Mouse (Mus musculus): ENCODE measurements around the gene Ly86. TPM values are rescaled to one million over a fixed set of nuclear protein-coding genes. Genes with fewer than 3 reads are reported as not detected.

Ly86 gene
- total and polyA plus RNA-seq, 3 experiments = 2.1 to 4.5 (median 2.5) TPM

DNA sequence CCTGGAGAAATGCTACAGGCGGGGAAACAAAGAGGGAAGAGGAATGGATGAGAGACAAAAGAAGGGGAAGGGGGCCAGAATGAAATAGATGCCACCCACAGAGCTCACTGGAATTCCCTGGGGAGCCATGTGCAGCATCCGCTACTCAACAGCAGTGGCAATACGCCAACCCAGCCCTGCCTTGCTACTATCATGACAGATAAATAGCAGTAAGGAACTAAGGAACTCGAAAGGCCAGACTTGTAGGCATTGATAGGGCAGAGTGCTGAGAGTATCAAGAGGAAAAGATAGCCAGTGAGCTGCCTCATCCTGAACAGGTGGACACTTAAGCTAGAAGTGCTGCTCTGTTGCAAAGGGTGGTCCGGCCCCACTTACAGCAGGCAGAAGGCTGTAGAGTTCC is 31.4 kb downstream of the Ly86 start:
- Histone ChIP-seq H3K27me3 (ENCODE audit: control insufficient read depth, insufficient read depth, low read length) (no peaks in the 10 kb centered on the region), H3K4me3 (no peak overlapping the region), H3K27ac (no peak overlapping the region), H3K4me1 (ENCODE audit: control insufficient read depth, insufficient read depth, low read length) (no peaks in the 10 kb centered on the region), H3K79me2 (replicated peaks; ENCODE audit: control insufficient read depth, insufficient read depth, low read length) (no peaks in the 10 kb centered on the region), H3K9ac (ENCODE audit: low read depth, low read length) (no peak overlapping the region), H3K36me3 (ENCODE audit: control insufficient read depth, insufficient read depth, low read length) (no peaks in the 10 kb centered on the region)
- TF ChIP-seq CTCF (IDR thresholded peaks at IDR 0.05) = no peak
- TF ChIP-seq POLR2A (IDR thresholded peaks at IDR 0.05; ENCODE audit: insufficient read depth, low read depth, low read length) = no peak
- no peak for TF ChIP-seq EP300 (IDR thresholded peaks at IDR 0.05; ENCODE audit: insufficient read depth, low read depth, low read length)
- intact Hi-C loops (cut with DNase I) = no loop called here
- 38% methylated on average over 5 of the region's 5 CpGs for WGBS
- DNase-seq = no peak

DNA sequence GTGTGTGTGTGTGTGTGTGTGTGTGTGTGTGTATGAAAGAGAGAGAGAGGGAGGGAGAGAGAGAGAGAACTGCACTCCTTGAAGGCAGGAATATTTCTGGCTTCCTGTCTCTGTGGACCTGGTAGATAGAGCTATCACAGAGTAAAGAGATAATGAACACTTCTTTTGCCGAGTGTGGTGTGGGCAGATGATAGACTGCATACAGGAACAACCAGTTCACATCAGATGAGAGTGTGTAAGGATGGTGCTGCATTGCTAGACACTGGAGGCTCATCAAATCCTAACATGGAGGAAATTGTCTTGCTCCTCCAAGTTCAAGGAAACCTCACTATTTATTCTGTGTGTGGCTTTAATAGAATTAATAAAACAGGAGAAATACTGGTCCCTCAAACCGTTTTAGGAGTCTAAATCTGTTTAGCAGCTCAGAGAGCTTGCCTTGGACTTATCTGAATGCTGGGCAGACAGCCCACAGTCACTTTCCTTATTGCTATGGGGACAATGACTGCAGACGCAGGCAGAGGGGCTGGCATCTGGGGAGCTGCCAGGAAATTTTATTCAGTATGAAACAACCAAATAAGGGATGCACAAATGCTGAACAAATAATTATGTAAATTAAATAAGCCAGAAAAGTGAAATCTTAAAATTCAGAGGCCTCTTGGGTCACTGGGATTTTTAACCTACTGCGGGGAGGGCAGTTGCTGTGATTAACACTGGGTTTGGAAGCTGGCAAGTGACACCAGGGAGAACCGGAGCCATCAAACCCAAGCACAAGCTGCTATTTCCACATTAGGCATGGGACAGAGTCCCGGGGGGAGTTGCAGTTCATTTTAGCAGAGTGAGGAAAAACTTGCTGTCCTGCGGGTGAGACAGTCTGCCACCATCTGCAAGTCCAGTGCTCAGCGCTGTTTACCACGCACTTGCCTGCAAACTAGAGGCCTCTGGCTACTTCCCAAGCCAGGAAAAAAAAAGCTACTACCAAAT is 43.5 kb downstream of the Ly86 start:
- TF ChIP-seq CTCF (IDR thresholded peaks at IDR 0.05) = no peak
- no peak for TF ChIP-seq POLR2A (IDR thresholded peaks at IDR 0.05; ENCODE audit: insufficient read depth, low read depth, low read length)
- TF ChIP-seq EP300 (IDR thresholded peaks at IDR 0.05; ENCODE audit: insufficient read depth, low read depth, low read length) = no peak
- DNase-seq = peak; percentile 23 to 40
- whole genome bisulfite sequencing = 21% methylated on average over 9 of the region's 9 CpGs
- H3K36me3 ChIP-seq (ENCODE audit: control insufficient read depth, insufficient read depth, low read length) = no peaks in the 10 kb centered on the region
- peak overlapping the region; percentile 49 for H3K27ac ChIP-seq
- H3K27me3 ChIP-seq (ENCODE audit: control insufficient read depth, insufficient read depth, low read length) = no peaks in the 10 kb centered on the region
- H3K4me1 ChIP-seq (ENCODE audit: control insufficient read depth, insufficient read depth, low read length) = 0 out of 2 replicates have a peak, but pooled peaks cover 3% of the 10 kb centered on the region
- H3K79me2 ChIP-seq (replicated peaks; ENCODE audit: control insufficient read depth, insufficient read depth, low read length) = no peaks in the 10 kb centered on the region
- H3K9ac ChIP-seq (ENCODE audit: low read depth, low read length) = no peak overlapping the region
- intact Hi-C loops (cut with DNase I) = no loop called here
- H3K4me3 ChIP-seq = no peak overlapping the region

DNA sequence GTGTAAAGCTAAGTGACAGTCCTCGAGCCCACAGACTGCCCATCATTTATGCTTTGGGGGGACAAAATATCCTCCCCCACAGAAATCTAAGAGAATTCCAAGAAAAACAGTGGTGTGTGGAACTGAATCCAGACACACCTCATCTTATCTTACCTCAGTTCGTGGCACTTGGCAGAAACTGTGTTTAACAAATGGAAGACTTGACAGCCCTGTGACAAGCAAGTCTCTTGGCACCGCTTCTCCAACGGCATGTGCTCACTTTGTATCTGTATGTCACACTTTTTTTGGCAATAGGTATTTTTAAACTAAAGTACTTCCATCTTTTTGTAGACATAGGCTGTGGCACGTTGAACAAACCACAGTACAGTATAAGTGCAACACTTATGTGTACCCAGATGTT is 44.3 kb downstream of the Ly86 start:
- TF ChIP-seq CTCF (IDR thresholded peaks at IDR 0.05) (no peak), EP300 (IDR thresholded peaks at IDR 0.05; ENCODE audit: insufficient read depth, low read depth, low read length) (no peak), POLR2A (IDR thresholded peaks at IDR 0.05; ENCODE audit: insufficient read depth, low read depth, low read length) (no peak)
- peak in 1 of 2 experiments; percentile 11 for DNase-seq
- Histone ChIP-seq H3K27me3 (ENCODE audit: control insufficient read depth, insufficient read depth, low read length) (no peaks in the 10 kb centered on the region), H3K4me1 (ENCODE audit: control insufficient read depth, insufficient read depth, low read length) (0 out of 2 replicates have a peak, but pooled peaks cover 3% of the 10 kb centered on the region), H3K4me3 (no peak overlapping the region), H3K9ac (ENCODE audit: low read depth, low read length) (no peak overlapping the region), H3K79me2 (replicated peaks; ENCODE audit: control insufficient read depth, insufficient read depth, low read length) (no peaks in the 10 kb centered on the region), H3K27ac (no peak overlapping the region; the same call in none of the 2 replicates), H3K36me3 (ENCODE audit: control insufficient read depth, insufficient read depth, low read length) (no peaks in the 10 kb centered on the region)
- WGBS = 24% methylated on average over 5 of the region's 5 CpGs
- intact Hi-C loops (cut with DNase I) = no loop called here

DNA sequence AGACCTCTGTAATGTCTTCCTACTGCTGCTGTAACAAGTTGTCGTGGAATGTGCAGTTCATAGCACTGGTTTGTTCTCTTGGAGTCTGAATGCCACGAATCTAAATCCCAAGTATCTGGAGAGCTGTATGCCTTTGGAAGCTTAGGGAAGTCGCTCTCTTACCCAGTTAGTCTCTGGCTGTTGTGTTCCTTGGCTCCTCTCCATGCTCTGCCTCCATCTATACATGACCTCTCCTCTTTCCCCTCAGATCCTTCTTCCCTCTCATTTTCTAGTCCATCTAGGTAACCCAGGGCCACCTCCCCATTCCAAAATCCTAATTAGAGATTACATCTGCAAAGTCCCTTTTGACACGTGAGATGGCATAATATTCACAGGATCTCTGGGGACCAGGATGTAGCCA is 53.8 kb downstream of the Ly86 start:
- no peaks in the 10 kb centered on the region for H3K27me3 ChIP-seq (ENCODE audit: control insufficient read depth, insufficient read depth, low read length)
- no peaks in the 10 kb centered on the region for H3K36me3 ChIP-seq (ENCODE audit: control insufficient read depth, insufficient read depth, low read length)
- no peak overlapping the region for H3K4me3 ChIP-seq
- no peak overlapping the region for H3K9ac ChIP-seq (ENCODE audit: low read depth, low read length)
- no peak for DNase-seq
- WGBS = 69% methylated on average over 4 of the region's 4 CpGs
- H3K79me2 ChIP-seq (replicated peaks; ENCODE audit: control insufficient read depth, insufficient read depth, low read length) = no peaks in the 10 kb centered on the region
- H3K4me1 ChIP-seq (ENCODE audit: control insufficient read depth, insufficient read depth, low read length) = no peaks in the 10 kb centered on the region
- TF ChIP-seq EP300 (IDR thresholded peaks at IDR 0.05; ENCODE audit: insufficient read depth, low read depth, low read length) (no peak), CTCF (IDR thresholded peaks at IDR 0.05) (no peak), POLR2A (IDR thresholded peaks at IDR 0.05; ENCODE audit: insufficient read depth, low read depth, low read length) (no peak)
- intact Hi-C loops (cut with DNase I) = no loop called here
- no peak overlapping the region for H3K27ac ChIP-seq

DNA sequence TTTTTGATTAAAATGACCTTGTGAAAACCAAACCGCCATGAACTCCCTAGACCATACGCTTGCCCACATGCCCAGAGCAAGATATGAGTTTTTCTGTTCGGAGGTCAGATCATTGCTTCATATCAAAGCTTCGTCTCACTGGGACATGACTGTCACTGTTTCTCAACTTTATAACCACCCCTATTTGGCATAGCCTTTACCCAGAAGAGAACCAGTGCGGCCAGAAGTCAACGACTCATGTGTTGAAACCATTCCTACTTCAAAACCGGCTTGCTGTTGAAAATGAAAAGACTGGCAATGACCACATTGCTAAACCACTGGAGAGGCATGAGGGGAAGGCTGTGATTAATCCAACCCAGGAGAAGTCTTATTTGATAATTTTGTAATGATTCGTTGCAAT is 54.3 kb downstream of the Ly86 start:
- Histone ChIP-seq H3K27ac (no peak overlapping the region), H3K9ac (ENCODE audit: low read depth, low read length) (no peak overlapping the region), H3K27me3 (ENCODE audit: control insufficient read depth, insufficient read depth, low read length) (no peaks in the 10 kb centered on the region), H3K36me3 (ENCODE audit: control insufficient read depth, insufficient read depth, low read length) (no peaks in the 10 kb centered on the region), H3K4me3 (no peak overlapping the region), H3K4me1 (ENCODE audit: control insufficient read depth, insufficient read depth, low read length) (no peaks in the 10 kb centered on the region), H3K79me2 (replicated peaks; ENCODE audit: control insufficient read depth, insufficient read depth, low read length) (no peaks in the 10 kb centered on the region)
- 82% methylated on average over 8 of the region's 8 CpGs for WGBS
- intact Hi-C loops (cut with DNase I) = no loop called here
- no peak for DNase-seq
- no peak for TF ChIP-seq POLR2A (IDR thresholded peaks at IDR 0.05; ENCODE audit: insufficient read depth, low read depth, low read length)
- no peak for TF ChIP-seq EP300 (IDR thresholded peaks at IDR 0.05; ENCODE audit: insufficient read depth, low read depth, low read length)
- TF ChIP-seq CTCF (IDR thresholded peaks at IDR 0.05) = no peak

DNA sequence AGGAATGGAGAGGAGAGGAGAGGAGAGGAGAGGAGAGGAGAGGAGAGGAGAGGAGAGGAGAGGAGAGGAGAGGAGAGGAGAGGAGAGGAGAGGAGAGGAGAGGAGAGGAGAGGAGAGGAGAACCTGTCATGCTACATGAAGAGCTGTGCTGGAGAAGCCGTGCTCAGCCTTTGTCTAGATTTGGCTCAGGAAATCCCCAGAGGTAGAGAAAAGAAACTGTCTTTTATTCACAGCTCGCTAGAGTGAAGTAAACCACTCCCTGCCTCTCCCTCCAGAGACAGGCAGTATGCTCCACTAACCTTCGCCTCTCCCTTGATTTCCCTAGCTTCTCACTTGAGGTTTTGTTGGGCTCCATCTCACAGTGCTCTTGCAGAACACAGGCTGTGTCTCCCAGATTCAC is 57.4 kb downstream of the Ly86 start:
- H3K27me3 ChIP-seq (ENCODE audit: control insufficient read depth, insufficient read depth, low read length) = no peaks in the 10 kb centered on the region
- no peak overlapping the region for H3K27ac ChIP-seq
- no peaks in the 10 kb centered on the region for H3K79me2 ChIP-seq (replicated peaks; ENCODE audit: control insufficient read depth, insufficient read depth, low read length)
- no peak overlapping the region for H3K9ac ChIP-seq (ENCODE audit: low read depth, low read length)
- WGBS = 55% methylated on average over 3 of the region's 3 CpGs
- no peaks in the 10 kb centered on the region for H3K36me3 ChIP-seq (ENCODE audit: control insufficient read depth, insufficient read depth, low read length)
- DNase-seq = no peak
- no peak overlapping the region for H3K4me3 ChIP-seq
- H3K4me1 ChIP-seq (ENCODE audit: control insufficient read depth, insufficient read depth, low read length) = no peaks in the 10 kb centered on the region
- TF ChIP-seq CTCF (IDR thresholded peaks at IDR 0.05) (no peak), POLR2A (IDR thresholded peaks at IDR 0.05; ENCODE audit: insufficient read depth, low read depth, low read length) (no peak), EP300 (IDR thresholded peaks at IDR 0.05; ENCODE audit: insufficient read depth, low read depth, low read length) (no peak)
- intact Hi-C loops (cut with DNase I) = no loop called here
